Mouse (Mus musculus) kidney, adult 10 weeks (tissue): ENCODE results near the gene Fastkd1. TPM values are rescaled to one million over a fixed set of nuclear protein-coding genes. Genes with fewer than 3 reads are reported as not detected.

Source experiments
- polyA plus RNA-seq: library from polyadenylated mRNA; stranded (reverse); fragments of 350-450 nt; fragmentation: Illumina TruSeq; extraction: RNeasy Lipid Tissue Mini Kit (QIAGEN cat#74804); gene quantifications from one replicate; pipeline ENCODE4 v1.2.3, GENCODE M21; 2014; ENCODE audit warnings: low read depth, low replicate concordance

Fastkd1 gene
- 59.7 TPM for polyA plus RNA-seq

GRCm38 (mm10) chr2:69712981-69713625, at the start of gene Fastkd1:
Gene Fastkd1, minus strand, starts transcription at chr2:69713516.

GRCm38 (mm10) chr2:69722273-69722649, 8.9 kb upstream of the Fastkd1 start, which contains the start of gene Ppig:
Gene Ppig, plus strand, starts transcription at chr2:69722545.

DNA sequence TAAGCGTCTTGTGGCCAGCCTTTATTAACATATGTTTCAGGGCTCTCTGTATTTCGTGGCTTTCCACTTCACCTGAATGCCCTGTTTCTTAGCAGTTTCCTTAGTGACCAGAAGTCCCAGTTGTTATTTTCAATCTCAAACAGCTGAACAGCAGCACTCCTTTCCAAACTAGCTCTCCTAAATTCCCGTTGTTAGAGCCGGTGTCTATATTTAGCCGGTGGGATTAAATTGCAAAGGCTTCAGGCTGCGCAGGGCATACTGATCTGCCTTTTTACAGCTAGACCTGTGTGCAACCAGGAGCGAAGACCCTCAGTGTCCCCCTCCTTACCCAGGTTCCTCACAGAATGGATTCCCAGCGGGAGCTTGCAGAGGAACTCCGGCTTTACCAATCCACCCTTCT, 43.5 kb downstream of the Fastkd1 start, which contains the start of gene Klhl41:
Gene Klhl41, plus strand, starts transcription at position 268 of the 400 bp plus-strand sequence.

DNA sequence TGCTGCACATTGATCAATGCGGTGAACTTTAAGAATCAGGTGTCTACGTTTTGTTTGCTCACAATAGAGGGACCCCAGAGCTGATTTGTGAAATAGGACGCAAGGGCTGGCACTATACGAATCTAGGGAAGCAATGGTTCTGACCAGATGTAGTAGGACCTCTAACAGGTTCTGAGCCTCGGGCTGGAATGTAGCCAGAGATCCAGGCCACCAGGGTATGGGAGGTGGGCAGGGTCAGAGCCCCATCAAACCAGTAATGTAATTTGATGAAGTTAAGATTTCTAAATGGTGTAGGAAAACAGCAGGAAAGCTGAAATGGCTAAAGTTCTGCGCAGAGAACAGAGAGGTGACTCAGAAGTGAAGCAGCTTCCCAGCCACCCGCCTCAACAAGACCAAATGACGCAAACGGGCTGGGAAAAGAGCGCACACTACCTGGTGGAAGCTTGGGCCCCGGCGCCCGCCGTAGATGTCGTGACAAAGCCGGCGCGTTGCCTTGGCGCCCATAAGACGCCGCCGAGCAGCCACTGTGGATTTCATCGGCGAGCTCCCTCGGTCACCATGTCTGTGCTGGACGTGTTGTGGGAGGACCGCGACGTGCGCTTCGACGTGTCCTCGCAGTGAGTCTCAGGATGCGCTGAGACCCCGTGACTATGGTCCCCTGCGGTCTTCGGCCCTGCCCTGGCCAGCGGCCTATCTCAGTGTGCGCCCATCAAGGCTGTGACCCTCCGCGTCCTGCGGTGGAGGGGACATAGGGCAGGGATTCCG, 66.4 kb downstream of the Fastkd1 start, which contains the start of gene Bbs5:
Gene Bbs5, plus strand, starts transcription at position 446 of the 765 bp plus-strand sequence.

Other genes starting within 250 kb of the Fastkd1 start
- gene Lrp2, start 127.5 kb downstream of the Fastkd1 start, polyA plus RNA-seq, result 458 TPM
- gene Bbs5, start 66.3 kb downstream of the Fastkd1 start, polyA plus RNA-seq, result 27.0 TPM
- gene Klhl41, start 43.4 kb downstream of the Fastkd1 start, polyA plus RNA-seq, result 0.40 TPM
- 161 TPM for gene Ppig, start 9.0 kb upstream of the Fastkd1 start, polyA plus RNA-seq
- gene Ccdc173, start 76.1 kb upstream of the Fastkd1 start, polyA plus RNA-seq, result 9.6 TPM
- gene Phospho2, start 76.1 kb upstream of the Fastkd1 start, polyA plus RNA-seq, result 66.9 TPM
- 4.0 TPM for gene Klhl23, start 108.4 kb upstream of the Fastkd1 start, polyA plus RNA-seq
- 479 TPM for gene Ssb, start 148.0 kb upstream of the Fastkd1 start, polyA plus RNA-seq
- 73.0 TPM for gene Mettl5, start 172.1 kb upstream of the Fastkd1 start, polyA plus RNA-seq
- gene Ubr3, start 183.7 kb upstream of the Fastkd1 start, polyA plus RNA-seq, result 103 TPM